Mouse (Mus musculus) cerebellum, postnatal 10 days (tissue): ENCODE data around the gene Vmn1r6.
"Not testable (repeated sequence)": the region's sequence is repeated elsewhere in the genome, so short reads cannot be mapped to it uniquely, and the experiment has no call there.

Source experiments
- DNase-seq, 2 experiments: peaks; one replicate each; pipeline ENCODE4 v3.0.0; 2021; ENCODE audit warnings: mixed read lengths in 2 of 2

Vmn1r6 gene

DNA sequence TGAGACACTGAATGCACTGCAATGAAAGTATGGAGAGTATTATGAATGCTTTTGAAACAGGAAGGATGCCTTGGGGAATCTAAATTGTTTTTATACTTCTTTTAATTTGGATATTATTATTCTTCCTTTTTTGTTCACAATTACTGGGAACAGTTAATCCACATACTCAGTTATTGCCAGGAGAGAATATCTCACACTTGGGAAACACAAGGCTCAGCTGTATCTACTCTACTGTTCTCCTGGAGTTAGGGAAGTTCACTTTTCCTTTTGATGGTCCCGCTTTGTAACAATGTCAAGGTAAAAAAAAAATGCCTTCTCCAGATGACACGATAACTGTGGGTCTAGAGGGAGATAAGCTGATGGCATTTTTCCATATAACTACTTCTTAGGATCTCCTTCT is at the start of gene Vmn1r6:
Gene Vmn1r6 (plus strand): TSS at position 301 of the 400 bp plus-strand sequence.
- no peak for DNase-seq

DNA sequence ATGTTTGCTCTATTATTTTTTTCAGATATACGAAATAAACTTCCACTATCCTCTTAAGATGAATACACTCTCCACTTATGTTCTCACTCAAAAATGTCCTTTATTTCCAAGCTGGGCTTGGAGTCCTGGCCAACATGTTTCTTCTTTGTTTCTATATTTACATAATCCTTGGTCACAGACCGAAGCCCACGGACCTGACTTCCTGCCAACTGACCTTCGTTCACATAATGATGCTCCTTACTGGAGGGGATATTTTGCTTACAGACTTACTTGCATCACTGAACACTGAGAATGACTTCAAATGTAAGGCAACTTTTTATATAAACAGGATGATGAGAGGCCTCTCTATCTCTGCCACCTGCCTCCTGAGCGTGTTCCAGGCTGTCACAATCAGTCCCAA is 40.6 kb upstream of the Vmn1r6 start:
- peak in 1 of 2 experiments; percentile 2 for DNase-seq

DNA sequence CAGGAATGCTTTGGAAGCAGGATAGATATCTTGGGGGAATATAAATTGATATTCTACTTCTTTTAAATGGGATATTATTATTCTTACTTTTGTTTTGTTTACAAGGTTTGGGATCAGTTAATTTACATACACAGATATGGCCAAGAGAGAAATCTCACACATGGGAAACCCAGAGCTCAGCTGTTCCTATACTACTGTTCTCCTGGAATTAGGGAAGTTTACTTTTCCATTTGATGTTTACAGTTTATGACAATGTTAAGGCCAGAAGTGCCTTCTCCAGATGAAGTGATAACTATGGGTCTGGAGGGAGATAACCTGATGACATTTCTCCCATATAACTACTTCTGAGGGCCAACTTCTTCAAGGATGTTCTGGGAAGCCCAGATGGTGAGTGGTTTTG is 27.1 kb upstream of the Vmn1r6 start, which contains the start of gene Vmn1r5:
Gene Vmn1r5 (plus strand): TSS at position 301 of the 400 bp plus-strand sequence.
- DNase-seq: no peak

DNA sequence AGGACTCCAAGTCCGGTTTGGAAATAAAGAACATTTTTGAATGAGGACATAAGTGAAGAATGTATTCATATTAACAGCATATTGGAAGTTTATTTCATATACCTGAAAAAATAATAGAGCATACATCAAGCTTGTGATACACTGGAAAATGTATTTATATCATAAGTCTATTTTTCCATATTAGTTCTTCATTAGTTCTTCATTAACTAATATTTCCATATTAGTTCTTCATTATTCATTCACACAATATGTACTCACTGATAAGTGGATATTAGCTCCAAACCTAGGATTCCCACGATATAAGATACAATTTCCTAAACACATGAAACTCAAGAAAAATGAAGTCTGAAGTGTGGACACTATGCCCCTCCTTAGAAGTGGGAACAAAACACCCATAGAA is 28.2 kb downstream of the Vmn1r6 start, which contains the start of gene Vmn1r7:
Gene Vmn1r7 (minus strand): TSS at position 101 of the 400 bp plus-strand sequence.
- DNase-seq: not testable (repeated sequence)

DNA sequence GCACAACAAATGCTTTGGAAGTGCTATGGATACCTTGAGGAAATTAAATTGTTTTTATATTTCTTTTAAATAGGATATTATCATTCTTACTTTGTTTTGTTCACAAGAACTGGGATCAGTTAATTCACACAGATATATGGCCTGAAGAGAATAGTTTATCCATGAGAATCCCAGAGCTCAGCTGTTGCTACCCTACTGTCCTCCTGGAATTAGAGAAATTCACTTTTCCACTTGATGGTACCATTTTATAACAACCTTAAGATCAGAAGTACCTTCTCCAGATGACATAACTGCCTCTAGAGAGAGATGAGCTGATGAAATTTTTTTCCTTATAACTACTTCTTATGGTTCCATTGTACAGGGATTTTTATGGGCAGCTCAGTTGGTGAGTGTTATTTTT is 34.9 kb downstream of the Vmn1r6 start, which contains the start of gene Vmn1r8:
Gene Vmn1r8 (plus strand): TSS at position 301 of the 400 bp plus-strand sequence.
- DNase-seq: no peak

DNA sequence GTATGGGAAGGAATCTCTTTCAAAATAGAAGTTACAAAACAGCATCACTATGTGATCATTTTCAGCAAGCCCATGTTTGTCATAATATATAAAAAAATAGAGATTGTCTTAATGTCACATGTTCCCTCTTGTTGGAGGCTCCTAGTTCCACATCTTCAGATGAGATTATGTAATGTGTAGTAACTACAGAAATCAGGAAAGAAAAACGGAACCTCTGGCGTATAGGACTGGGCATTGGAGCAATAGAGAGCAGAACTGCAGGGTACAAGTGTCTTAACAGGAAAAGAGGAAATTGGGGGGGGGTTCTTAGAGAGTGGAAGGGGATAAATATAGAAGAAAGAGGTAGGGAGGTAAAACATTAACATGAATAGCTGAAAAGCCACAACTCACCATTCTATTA is 37.6 kb downstream of the Vmn1r6 start:
- DNase-seq: no peak
